Mouse (Mus musculus) brown adipose tissue, adult 24 weeks (tissue): Measurements from ENCODE around the gene Aftph. TPM values are rescaled to one million over a fixed set of nuclear protein-coding genes. Genes with fewer than 3 reads are reported as not detected.

Experiments used
- H3K27ac ChIP-seq: fragments of 200-500 bp; replicated peaks from 2 replicates; pipeline ENCODE4 v1.5.1; 2012; ENCODE audit warnings: low read depth, mild to moderate bottlenecking, low read length
- H3K4me1 ChIP-seq: fragments of 200-500 bp; 2 replicates; pipeline ENCODE4 v1.6.1; 2012; ENCODE audit warnings: low read length, mixed read lengths; ENCODE audit not compliant: control insufficient read depth, insufficient read depth, insufficient read length
- H3K4me3 ChIP-seq: fragments of 200-500 bp; 2 replicates; pipeline ENCODE4 v1.5.1; 2012; ENCODE audit warnings: low read depth, mild to moderate bottlenecking, low read length, moderate library complexity; ENCODE audit not compliant: insufficient read depth
- polyA plus RNA-seq: library from polyadenylated mRNA; stranded (reverse); fragments of >200 nt; gene quantifications from 2 replicates; pipeline ENCODE4 v1.2.4, GENCODE M21; 2012; ENCODE audit not compliant: missing spikeins, insufficient read depth, insufficient read length

Gene Aftph
- polyA plus RNA-seq, 1 experiment: 25.4 TPM

- no peaks in the 10 kb centered on the region for H3K4me1 ChIP-seq
- H3K4me3 ChIP-seq: no peak overlapping the region
- H3K27ac ChIP-seq: no peak overlapping the region
Measured at GRCm38 (mm10) chr11:20743353-20743752, 2.0 kb upstream of the Aftph start.

DNA sequence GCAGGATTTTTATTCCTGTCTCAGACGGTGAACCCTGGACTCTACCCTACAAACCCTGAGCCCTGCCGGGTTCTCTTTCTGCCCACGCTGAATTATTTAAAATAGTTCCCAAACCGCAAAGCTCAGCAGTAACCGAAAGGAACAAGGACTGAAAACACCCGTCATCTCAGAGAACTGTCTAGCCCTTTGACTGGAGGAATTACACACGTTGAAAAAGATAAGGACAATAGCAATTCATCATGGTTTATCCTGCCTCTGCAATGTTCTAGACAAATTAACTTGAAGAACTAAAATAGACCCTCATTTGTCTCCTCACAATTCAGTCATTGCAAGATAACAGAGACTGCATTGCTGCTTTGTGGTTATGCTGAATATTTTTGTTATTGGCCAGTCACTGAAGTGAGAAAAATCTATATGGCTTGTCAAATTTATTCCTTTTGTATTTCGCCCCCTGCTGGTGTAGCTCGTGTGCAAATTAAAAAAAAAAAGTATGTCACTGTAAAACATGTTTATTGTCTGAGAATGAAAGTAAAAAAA is 1.0 kb upstream of the Aftph start:
- Histone ChIP-seq H3K4me1 (no peaks in the 10 kb centered on the region), H3K27ac (peak overlapping the region; percentile 92), H3K4me3 (peak overlapping the region; percentile 92)

DNA sequence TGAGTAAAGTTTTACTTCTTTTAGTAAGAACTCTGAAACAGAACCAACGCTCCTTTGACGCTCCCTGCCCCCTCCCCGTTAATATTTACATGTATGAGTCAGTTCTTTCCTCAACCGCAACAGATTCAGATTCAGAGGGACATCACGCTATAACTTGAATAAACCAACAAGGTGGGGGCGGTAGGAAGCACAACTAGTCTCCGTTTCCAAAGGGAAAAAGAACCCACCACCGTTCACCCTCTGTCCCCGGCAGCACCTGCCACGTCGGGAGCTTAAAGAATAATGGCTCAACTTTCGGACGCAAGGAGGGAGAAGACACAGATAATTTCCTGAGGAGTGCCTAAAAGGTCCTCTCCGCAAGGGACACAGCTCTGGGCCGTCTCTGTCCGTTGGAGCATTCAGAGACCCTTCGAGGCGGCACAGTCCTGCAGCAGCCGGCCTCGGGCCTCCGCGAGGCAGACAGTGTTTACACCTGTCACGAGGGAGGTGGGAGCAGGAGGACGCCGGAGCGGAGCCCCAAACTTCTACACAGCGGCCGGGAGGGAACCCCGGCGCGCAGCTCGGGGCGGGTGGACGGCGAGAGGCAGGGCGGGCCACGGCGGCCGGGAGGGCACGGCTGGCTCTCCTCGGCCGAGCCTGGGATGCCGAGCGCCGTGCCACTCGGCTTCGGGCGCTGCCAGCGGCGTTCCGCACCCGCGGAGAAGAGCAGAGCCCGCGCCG is 748 bp downstream of the Aftph start:
- peak overlapping the region; percentile 60 for H3K27ac ChIP-seq
- H3K4me3 ChIP-seq: peak overlapping the region; percentile 92
- H3K4me1 ChIP-seq: peaks cover 1% of the 10 kb centered on the region; the same call in 1 of the 2 replicates

DNA sequence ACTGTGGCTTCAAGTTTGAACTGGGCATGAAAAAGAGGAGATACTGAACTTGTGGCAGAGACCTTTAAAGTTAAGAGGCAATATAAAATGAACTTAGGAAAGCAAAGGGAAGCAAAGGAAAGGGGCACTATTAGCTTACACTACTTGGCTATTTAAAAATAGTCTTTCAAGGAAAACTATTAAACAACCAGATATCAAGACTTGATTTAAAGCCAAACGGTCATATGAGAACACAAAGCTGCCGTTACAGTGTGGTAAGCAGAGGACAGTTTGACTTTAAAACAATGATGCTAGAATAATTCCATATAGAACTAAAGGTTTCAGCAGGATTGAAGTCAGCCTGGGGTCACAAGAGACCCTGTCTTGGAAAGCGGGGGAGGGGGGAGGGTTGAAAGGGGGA is 7.3 kb downstream of the Aftph start:
- no peak overlapping the region for H3K4me3 ChIP-seq
- peak overlapping the region; percentile 13; the same call in 1 of the 2 replicates for H3K27ac ChIP-seq

GRCm38 (mm10) chr11:20733486-20734030 is 7.8 kb downstream of the Aftph start:
- peaks cover 14% of the 10 kb centered on the region for H3K4me1 ChIP-seq
- H3K4me3 ChIP-seq: no peak overlapping the region
- H3K27ac ChIP-seq: peak overlapping the region; percentile 13

More for the DNA sequence above, 7.3 kb downstream of the Aftph start:
- H3K4me1 ChIP-seq: peaks cover 14% of the 10 kb centered on the region

GRCm38 (mm10) chr11:20729403-20729802 is 12.0 kb downstream of the Aftph start:
- no peak overlapping the region for H3K27ac ChIP-seq
- no peak overlapping the region for H3K4me3 ChIP-seq
- H3K4me1 ChIP-seq: peaks cover 12% of the 10 kb centered on the region

- H3K4me1 ChIP-seq: peaks cover 6% of the 10 kb centered on the region; the same call in 1 of the 2 replicates
- no peak overlapping the region for H3K4me3 ChIP-seq
- no peak overlapping the region for H3K27ac ChIP-seq
Measured at GRCm38 (mm10) chr11:20728044-20728443, 13.3 kb downstream of the Aftph start.

- H3K27ac ChIP-seq: no peak overlapping the region
- H3K4me1 ChIP-seq: peaks cover 7% of the 10 kb centered on the region
- H3K4me3 ChIP-seq: no peak overlapping the region
Measured at GRCm38 (mm10) chr11:20723572-20723971, 17.8 kb downstream of the Aftph start.

DNA sequence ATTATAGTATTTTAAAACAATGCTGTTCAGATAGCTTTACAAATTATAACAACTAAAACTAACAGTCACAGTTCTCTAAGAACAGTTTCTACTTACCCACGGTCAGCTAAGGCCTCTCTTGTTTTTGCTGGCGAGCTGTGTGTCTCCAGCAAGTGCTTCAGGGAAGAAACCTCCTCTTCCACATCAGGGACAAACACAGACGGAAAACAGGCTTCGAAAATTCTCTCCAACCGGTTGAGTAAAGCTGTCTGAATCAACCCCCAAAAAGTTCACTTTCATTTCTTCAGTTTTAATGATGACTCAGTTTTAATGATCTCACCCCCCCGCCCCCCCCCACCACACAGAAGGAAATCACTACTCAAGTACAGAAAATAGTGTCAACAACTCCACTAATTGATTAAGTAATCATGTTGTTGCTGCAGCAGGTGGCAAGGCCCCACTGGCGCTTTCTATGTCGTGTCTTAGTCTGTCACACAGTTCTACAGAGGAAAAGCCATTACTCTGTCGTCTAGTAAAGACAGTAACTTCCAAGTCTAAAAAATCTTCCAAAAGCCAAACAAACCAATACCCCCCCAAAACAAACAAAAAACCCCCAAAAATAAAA is 29.2 kb downstream of the Aftph start:
- peaks cover 3% of the 10 kb centered on the region; the same call in 1 of the 2 replicates for H3K4me1 ChIP-seq
- H3K27ac ChIP-seq: no peak overlapping the region; the same call in 1 of the 2 replicates
- H3K4me3 ChIP-seq: no peak overlapping the region

GRCm38 (mm10) chr11:20691000-20691399 is 50.4 kb downstream of the Aftph start:
- H3K4me3 ChIP-seq: no peak overlapping the region
- H3K27ac ChIP-seq: no peak overlapping the region
- no peaks in the 10 kb centered on the region for H3K4me1 ChIP-seq

GRCm38 (mm10) chr11:20681679-20682078 is 59.7 kb downstream of the Aftph start:
- Histone ChIP-seq H3K27ac (no peak overlapping the region), H3K4me3 (no peak overlapping the region), H3K4me1 (no peaks in the 10 kb centered on the region)

DNA sequence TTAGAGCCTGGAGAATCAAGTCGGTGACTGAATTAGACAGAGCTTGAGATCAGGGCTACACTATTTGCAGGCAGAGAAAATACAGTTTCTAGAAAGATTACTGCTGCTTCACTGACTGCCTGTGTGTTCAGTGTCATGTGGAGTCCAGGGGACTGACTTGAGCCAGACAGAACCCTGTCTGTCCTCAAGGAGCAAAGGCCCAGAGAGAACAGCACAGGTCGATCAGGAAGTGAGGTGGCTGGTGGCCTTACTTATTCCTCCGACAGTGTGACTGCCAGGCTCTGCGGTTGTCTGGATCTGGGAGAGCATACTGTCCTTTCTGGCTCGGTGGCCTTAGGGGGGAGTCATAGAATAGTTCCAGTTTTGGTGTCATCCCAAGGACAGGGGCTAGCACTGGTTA is 60.6 kb downstream of the Aftph start:
- H3K27ac ChIP-seq: no peak overlapping the region
- no peak overlapping the region for H3K4me3 ChIP-seq
- H3K4me1 ChIP-seq: no peaks in the 10 kb centered on the region

DNA sequence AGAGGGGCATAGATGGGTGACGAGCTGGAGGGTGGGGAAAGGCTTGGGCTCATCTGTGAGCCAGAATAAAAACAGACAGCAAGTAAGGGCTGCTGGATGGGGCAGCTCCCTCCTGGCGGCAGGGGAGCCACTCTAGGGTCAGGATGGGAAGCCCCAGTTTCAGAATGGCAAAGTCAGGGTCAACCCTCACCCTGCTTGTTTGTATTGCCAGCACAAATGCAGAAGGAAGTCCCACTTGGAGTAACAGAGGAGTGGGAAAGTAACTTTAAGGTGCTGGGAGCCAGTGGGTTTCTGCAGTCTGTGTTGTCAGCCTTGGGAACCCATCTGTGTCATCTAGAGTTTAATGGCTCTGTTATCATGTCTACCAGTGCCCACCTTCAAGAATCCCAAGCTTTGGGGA is 62.0 kb downstream of the Aftph start:
- H3K4me1 ChIP-seq: no peaks in the 10 kb centered on the region
- no peak overlapping the region for H3K4me3 ChIP-seq
- no peak overlapping the region for H3K27ac ChIP-seq

- no peaks in the 10 kb centered on the region for H3K4me1 ChIP-seq
- no peak overlapping the region for H3K27ac ChIP-seq
- H3K4me3 ChIP-seq: no peak overlapping the region
Measured at GRCm38 (mm10) chr11:20672513-20672912, 68.9 kb downstream of the Aftph start.

GRCm38 (mm10) chr11:20671789-20672392 is 69.5 kb downstream of the Aftph start:
- Histone ChIP-seq H3K27ac (no peak overlapping the region), H3K4me3 (no peak overlapping the region), H3K4me1 (no peaks in the 10 kb centered on the region)
